Mouse (Mus musculus) layer of hippocampus, postnatal 10 days (tissue): ENCODE measurements around the gene Smim15. TPM values are rescaled to one million over a fixed set of nuclear protein-coding genes. Genes with fewer than 3 reads are reported as not detected.
A peak's percentile ranks its signal among the peaks of the same experiment; 100 is the strongest.

ENCODE experiments used
- DNase-seq, 2 experiments: peaks; one replicate each; pipeline ENCODE4 v3.0.0; 2021; ENCODE audit warnings: low spot score in 2 of 2
- long read RNA-seq: library from polyadenylated mRNA; stranded (forward); transcript quantifications from one replicate; pipeline ENCODE4 v2.0.0, GENCODE M21; 2023
- total RNA-seq, 2 experiments: library from RNA; stranded (reverse); gene quantifications; 2 replicates each; pipeline ENCODE4 v1.2.3; 2021

The Smim15 gene
- 10 to 100 TPM; 41.5 to 50.8 TPM for total RNA-seq
- long read RNA-seq, transcript Smim15-206 (3 exons, 1,092 nt), result minor isoform, 7 of 60 reads
- long read RNA-seq, transcript Smim15-201 (3 exons, 1,918 nt), result major isoform, 31 of 60 reads
- long read RNA-seq, transcript Smim15-205 (3 exons, 2,097 nt), result minor isoform, 5 of 60 reads
- long read RNA-seq, transcript Smim15-203 (2 exons, 830 nt), result minor isoform, 9 of 60 reads
- long read RNA-seq, partial matches to known transcripts, result 0 of 60 reads
- long read RNA-seq, other reads (novel, unspliced or antisense), result 8 of 60 reads

GRCm38 (mm10) chr13:108044222-108044941, at the start of gene Smim15:
Gene Smim15, plus strand, starts transcription at chr13:108044446.
- peak; percentile 83 to 90 for DNase-seq

GRCm38 (mm10) chr13:107995211-107995610, 49.0 kb upstream of the Smim15 start:
- no peak for DNase-seq

- DNase-seq, result no peak
These were observed 47.9 kb upstream of the Smim15 start for GRCm38 (mm10) chr13:107996301-107996700.

GRCm38 (mm10) chr13:108007861-108008260, 36.4 kb upstream of the Smim15 start:
- no peak for DNase-seq

GRCm38 (mm10) chr13:108013110-108013509, 31.1 kb upstream of the Smim15 start:
- DNase-seq, result no peak

- DNase-seq, result no peak
These were observed 30.4 kb upstream of the Smim15 start for GRCm38 (mm10) chr13:108013839-108014238.

- no peak for DNase-seq
These were observed 29.1 kb upstream of the Smim15 start for GRCm38 (mm10) chr13:108015166-108015565.

GRCm38 (mm10) chr13:108017349-108017748, 26.9 kb upstream of the Smim15 start:
- DNase-seq, result no peak

GRCm38 (mm10) chr13:108025802-108026201, 18.4 kb upstream of the Smim15 start:
- no peak for DNase-seq

GRCm38 (mm10) chr13:108032789-108033188, 11.5 kb upstream of the Smim15 start:
- DNase-seq, result no peak

- no peak for DNase-seq
These were observed 4.9 kb upstream of the Smim15 start for GRCm38 (mm10) chr13:108039375-108039774.

- DNase-seq, result no peak
These were observed 4.3 kb upstream of the Smim15 start for GRCm38 (mm10) chr13:108039902-108040301.

- DNase-seq, result no peak
These were observed 3.8 kb upstream of the Smim15 start for GRCm38 (mm10) chr13:108040451-108040850.

GRCm38 (mm10) chr13:108041358-108041757, 2.9 kb upstream of the Smim15 start:
- DNase-seq, result peak; percentile 66 to 74

- peak; percentile 15 to 29 for DNase-seq
These were observed 620 bp upstream of the Smim15 start for GRCm38 (mm10) chr13:108043431-108044221.

GRCm38 (mm10) chr13:108045646-108046045, 1.4 kb downstream of the Smim15 start:
- no peak for DNase-seq

GRCm38 (mm10) chr13:108046071-108046470, 1.8 kb downstream of the Smim15 start:
- DNase-seq, result no peak

GRCm38 (mm10) chr13:108046891-108047290, 2.6 kb downstream of the Smim15 start:
- no peak for DNase-seq

GRCm38 (mm10) chr13:108047364-108047763, 3.1 kb downstream of the Smim15 start:
- DNase-seq, result no peak

GRCm38 (mm10) chr13:108056896-108057295, 12.7 kb downstream of the Smim15 start:
- no peak for DNase-seq

- DNase-seq, result no peak
These were observed 16.1 kb downstream of the Smim15 start for GRCm38 (mm10) chr13:108060286-108060885.
